Mouse (Mus musculus): ENCODE results near the gene Hoxc5. TPM values are rescaled to one million over a fixed set of nuclear protein-coding genes. Genes with fewer than 3 reads are reported as not detected.

The Hoxc5 gene
- total RNA-seq, 2 experiments from 2014 or later, result 7.9 to 8.0 TPM

- no peak for DNase-seq (ENCODE audit: low spot score in 2 of 2)
Observed at GRCm38 (mm10) chr15:102966776-102967311, 399 bp upstream of the Hoxc5 start, which contains the start of gene Hoxc10. Gene Hoxc10 (plus strand): TSS chr15:102966796.

GRCm38 (mm10) chr15:102967511-102968397, 511 bp downstream of the Hoxc5 start:
- DNase-seq (ENCODE audit: low spot score in 2 of 2), result no peak

- no peak for DNase-seq (ENCODE audit: low spot score in 2 of 2)
Observed at GRCm38 (mm10) chr15:102969296-102969695, 2.1 kb downstream of the Hoxc5 start.

GRCm38 (mm10) chr15:102970740-102971139, 3.5 kb downstream of the Hoxc5 start:
- DNase-seq (ENCODE audit: low spot score in 2 of 2), result no peak

GRCm38 (mm10) chr15:102972254-102972653, 5.0 kb downstream of the Hoxc5 start:
- no peak for DNase-seq (ENCODE audit: low spot score in 2 of 2)

GRCm38 (mm10) chr15:102972753-102973152, 5.5 kb downstream of the Hoxc5 start:
- DNase-seq (ENCODE audit: low spot score in 2 of 2), result no peak

- no peak for DNase-seq (ENCODE audit: low spot score in 2 of 2)
Observed at GRCm38 (mm10) chr15:102975034-102975433, 7.8 kb downstream of the Hoxc5 start.

GRCm38 (mm10) chr15:102975688-102976111, 8.5 kb downstream of the Hoxc5 start:
- DNase-seq (ENCODE audit: low spot score in 2 of 2), result no peak

GRCm38 (mm10) chr15:102976171-102976570, 8.9 kb downstream of the Hoxc5 start, which contains the start of gene Hoxc9:
Gene Hoxc9 (plus strand): TSS chr15:102976439.
- no peak for DNase-seq (ENCODE audit: low spot score in 2 of 2)

GRCm38 (mm10) chr15:102976631-102977422, 9.6 kb downstream of the Hoxc5 start:
- no peak for DNase-seq (ENCODE audit: low spot score in 2 of 2)

- DNase-seq (ENCODE audit: low spot score in 2 of 2), result no peak
Observed at GRCm38 (mm10) chr15:102977423-102977974, 10.3 kb downstream of the Hoxc5 start.

- no peak for DNase-seq (ENCODE audit: low spot score in 2 of 2)
Observed at GRCm38 (mm10) chr15:102978615-102979515, 11.6 kb downstream of the Hoxc5 start.

- no peak for DNase-seq (ENCODE audit: low spot score in 2 of 2)
Observed at GRCm38 (mm10) chr15:102979936-102980335, 12.7 kb downstream of the Hoxc5 start.

- DNase-seq (ENCODE audit: low spot score in 2 of 2), result no peak
Observed at GRCm38 (mm10) chr15:102980352-102980751, 13.1 kb downstream of the Hoxc5 start.

GRCm38 (mm10) chr15:102980912-102981311, 13.7 kb downstream of the Hoxc5 start:
- DNase-seq (ENCODE audit: low spot score in 2 of 2), result no peak

- no peak for DNase-seq (ENCODE audit: low spot score in 2 of 2)
Observed at GRCm38 (mm10) chr15:102981379-102982288, 14.4 kb downstream of the Hoxc5 start.

- DNase-seq (ENCODE audit: low spot score in 2 of 2), result no peak
Observed at GRCm38 (mm10) chr15:102983716-102984115, 16.5 kb downstream of the Hoxc5 start.

- no peak for DNase-seq (ENCODE audit: low spot score in 2 of 2)
Observed at GRCm38 (mm10) chr15:102984521-102984920, 17.3 kb downstream of the Hoxc5 start.

GRCm38 (mm10) chr15:102984925-102985324, 17.7 kb downstream of the Hoxc5 start:
- DNase-seq (ENCODE audit: low spot score in 2 of 2), result no peak
